In the genomic region with DNA sequence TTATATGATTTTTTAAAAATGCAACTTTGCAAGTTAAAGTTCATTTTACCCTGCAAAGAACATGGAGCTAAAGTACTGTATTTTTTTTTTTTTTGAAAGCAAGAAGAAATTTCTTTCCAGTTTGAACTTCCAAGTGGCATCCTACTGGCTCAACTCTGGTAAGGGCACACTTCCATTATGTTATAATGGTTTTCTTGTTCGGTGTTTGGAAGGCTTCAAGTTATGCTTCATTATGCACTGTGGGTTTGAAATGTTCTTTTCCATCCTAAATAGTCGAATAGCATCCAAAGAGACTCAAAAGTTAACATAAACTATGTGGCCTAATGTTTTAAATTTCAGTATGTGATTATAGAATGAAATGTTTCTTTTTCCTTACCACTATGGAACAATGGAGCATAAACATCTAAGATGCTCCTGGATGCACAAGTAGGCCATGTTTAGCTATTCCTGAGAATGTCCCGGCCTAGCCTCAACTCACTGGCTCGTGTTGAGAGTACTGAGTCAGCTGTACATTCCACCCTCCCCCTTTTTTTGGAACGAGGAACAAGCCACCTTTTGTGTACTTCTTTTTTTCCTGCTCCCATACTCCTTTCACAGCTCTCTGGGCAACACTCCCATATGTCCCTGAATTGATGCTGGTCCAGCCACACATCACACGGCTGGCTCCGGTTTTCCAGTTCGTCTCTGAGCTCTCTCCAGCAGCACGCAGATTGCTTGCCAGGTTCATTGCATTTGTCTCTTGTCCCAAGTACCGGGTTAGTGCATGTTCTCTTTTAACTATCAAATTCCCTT, we compare ENCODE assay signal across 12 mouse cellular contexts. TPM values are rescaled to one million over a fixed set of nuclear protein-coding genes. Genes with fewer than 3 reads are reported as not detected.
DNase-seq lines count a peak whose midpoint lies in the region; ATAC-seq lines count a peak whose summit lies in the region.
"Had no signal": no experiment of that assay in that cellular context is flagged by ENCODE, and none has a peak within 500 bp of the region (broad histone marks: within the 10 kb centered on the region; RNA-seq: fewer than 3 reads in every experiment).

No protein-coding gene starts in this region.

- H3K4me3 ChIP-seq in heart, embryonic 16.5 days (ENCODE audit: low read length) = no peak overlapping the region
- H3K4me3 ChIP-seq in heart, embryonic 10.5 days = no peak overlapping the region
- no peak overlapping the region for H3K4me3 ChIP-seq in neural tube, embryonic 14.5 days (ENCODE audit: low read depth, low read length)
- H3K4me3 ChIP-seq in kidney, embryonic 15.5 days (replicated peaks) = no peak overlapping the region
- H3K4me3 ChIP-seq: megakaryocyte, embryonic 14.5 days had no signal

- no peak for DNase-seq in heart, embryonic 10.5 days (ENCODE audit: low spot score)
- DNase-seq in cerebellum, postnatal 4 days (ENCODE audit: low spot score in 2 of 2) = peak; percentile 22 to 34
- peak; percentile 4 for DNase-seq in layer of hippocampus, adult 9-10 months (ENCODE audit: low spot score)
- DNase-seq in adrenal gland, postnatal 36 days = no peak
- DNase-seq: liver had no signal

- no peaks in the 10 kb centered on the region for H3K36me3 ChIP-seq in heart, embryonic 16.5 days (ENCODE audit: control insufficient read depth, insufficient read depth)
- no peaks in the 10 kb centered on the region for H3K36me3 ChIP-seq in heart, embryonic 10.5 days
- no peaks in the 10 kb centered on the region for H3K36me3 ChIP-seq in neural tube, embryonic 14.5 days (ENCODE audit: control insufficient read depth, insufficient read depth, low read length)
- H3K36me3 ChIP-seq in kidney, embryonic 15.5 days = no peaks in the 10 kb centered on the region

- no peak overlapping the region for H3K9ac ChIP-seq in heart, embryonic 16.5 days (ENCODE audit: low read length)
- H3K9ac ChIP-seq in neural tube, embryonic 14.5 days (replicated peaks; ENCODE audit: low read depth, low read length) = no peak overlapping the region
- H3K9ac ChIP-seq in kidney, embryonic 15.5 days = no peak overlapping the region

- no peaks in the 10 kb centered on the region for H3K9me3 ChIP-seq in heart, embryonic 16.5 days (replicated peaks; ENCODE audit: control insufficient read depth, low read length)
- H3K9me3 ChIP-seq in heart, embryonic 10.5 days = no peaks in the 10 kb centered on the region
- no peaks in the 10 kb centered on the region for H3K9me3 ChIP-seq in neural tube, embryonic 14.5 days (ENCODE audit: control insufficient read depth, low read length)
- H3K9me3 ChIP-seq in kidney, embryonic 15.5 days (replicated peaks) = no peaks in the 10 kb centered on the region
- H3K9me3 ChIP-seq: megakaryocyte, embryonic 14.5 days had no signal

- peak; percentile 37; the same call in 1 of the 2 replicates for ATAC-seq in heart, embryonic 16.5 days (replicated peaks; ENCODE audit: extremely low read depth, insufficient read depth, low FRiP score)
- peak; percentile 34; the same call in 1 of the 2 replicates for ATAC-seq in neural tube, embryonic 14.5 days (ENCODE audit: low read depth)
- ATAC-seq in kidney, embryonic 15.5 days (replicated peaks; ENCODE audit: low FRiP score) = no peak
- no peak for ATAC-seq in megakaryocyte-erythroid progenitor cell, adult 5-6 weeks (replicated peaks; ENCODE audit: low FRiP score, low TSS enrichment, poor library complexity, severe bottlenecking)

- H3K27ac ChIP-seq in heart, embryonic 16.5 days (ENCODE audit: low read length) = no peak overlapping the region
- H3K27ac ChIP-seq in heart, embryonic 10.5 days = no peak overlapping the region
- H3K27ac ChIP-seq in neural tube, embryonic 14.5 days (ENCODE audit: low read depth, low read length) = no peak overlapping the region
- no peak overlapping the region for H3K27ac ChIP-seq in kidney, embryonic 15.5 days

- WGBS in heart, embryonic 16.5 days = 67% methylated on average over 10 of the region's 10 CpGs
- WGBS in heart, embryonic 10.5 days = 81% methylated on average over 10 of the region's 10 CpGs
- 74% methylated on average over 10 of the region's 10 CpGs for WGBS in neural tube, embryonic 14.5 days
- WGBS in kidney, embryonic 15.5 days = 81% methylated on average over 10 of the region's 10 CpGs

- no peaks in the 10 kb centered on the region for H3K27me3 ChIP-seq in heart, embryonic 16.5 days (ENCODE audit: control insufficient read depth, insufficient read depth, low read length)
- H3K27me3 ChIP-seq in heart, embryonic 10.5 days (ENCODE audit: insufficient read depth, poor library complexity, severe bottlenecking) = no peaks in the 10 kb centered on the region
- no peaks in the 10 kb centered on the region for H3K27me3 ChIP-seq in neural tube, embryonic 14.5 days (ENCODE audit: control insufficient read depth, insufficient read depth, low read length)
- no peaks in the 10 kb centered on the region for H3K27me3 ChIP-seq in kidney, embryonic 15.5 days
- H3K27me3 ChIP-seq: CH12.LX had no signal

- H3K4me1 ChIP-seq in heart, embryonic 16.5 days (ENCODE audit: control insufficient read depth, insufficient read depth, low read length) = no peaks in the 10 kb centered on the region
- H3K4me1 ChIP-seq in heart, embryonic 10.5 days = no peaks in the 10 kb centered on the region
- H3K4me1 ChIP-seq in neural tube, embryonic 14.5 days (ENCODE audit: control insufficient read depth, insufficient read depth, low read length) = no peaks in the 10 kb centered on the region
- H3K4me1 ChIP-seq in kidney, embryonic 15.5 days = no peaks in the 10 kb centered on the region

- H3K4me2 ChIP-seq in heart, embryonic 16.5 days (ENCODE audit: low read depth, low read length) = no peak overlapping the region
- H3K4me2 ChIP-seq in neural tube, embryonic 14.5 days (ENCODE audit: low read depth, low read length) = no peak overlapping the region
- no peak overlapping the region for H3K4me2 ChIP-seq in kidney, embryonic 15.5 days

RNA-seq across cellular contexts. Expression of a gene that starts 31.7 kb away (rescaled TPM):
- polyA plus RNA-seq in heart, embryonic 16.5 days (2015; fragmentation: Nextera tagmentation; extraction: Ambion mirVana) = not detected in 2 replicates
- not detected in 2 replicates for polyA plus RNA-seq in heart, embryonic 10.5 days (2016; fragmentation: Nextera tagmentation; extraction: Ambion mirVana)
- polyA plus RNA-seq in neural tube, embryonic 14.5 days (2014; fragmentation: Nextera tagmentation; extraction: Ambion mirVana) = 3.9 and 4.8 TPM in 2 replicates
- 0.04 TPM in 1 of 2 replicates, not detected in the other for polyA plus RNA-seq in kidney, embryonic 15.5 days (2015; fragmentation: Nextera tagmentation; extraction: Ambion mirVana)
- not detected in 2 replicates for total RNA-seq in megakaryocyte-erythroid progenitor cell, adult 5-6 weeks (2014; fragmentation: Nextera tagmentation)
- not detected in 2 replicates for total RNA-seq in megakaryocyte-erythroid progenitor cell, adult 5-6 weeks (2017)
- total RNA-seq in adrenal gland, postnatal 36 days (2021) = not detected
- total RNA-seq: CH12.LX had no signal
- polyA plus RNA-seq: intestine, embryonic 14.5 days had no signal

Comparison
In these comparisons a context has a peak if more than half of its experiments do, and no peak if none do; other contexts are left out.
1. ATAC-seq: peak in heart, embryonic 16.5 days (single experiment) and neural tube, embryonic 14.5 days (single experiment); none in kidney, embryonic 15.5 days (single experiment) and megakaryocyte-erythroid progenitor cell, adult 5-6 weeks (single experiment).
2. DNase-seq: peak in cerebellum, postnatal 4 days (2 of 2) and layer of hippocampus, adult 9-10 months (single experiment); none in heart, embryonic 10.5 days (single experiment) and adrenal gland, postnatal 36 days (0 of 2).